Mouse (Mus musculus) gastrocnemius, postnatal 25 days (tissue): ENCODE measurements around the gene Ap5s1. TPM values are rescaled to one million over a fixed set of nuclear protein-coding genes. Genes with fewer than 3 reads are reported as not detected.
"Not testable (repeated sequence)": the region's sequence is repeated elsewhere in the genome, so short reads cannot be mapped to it uniquely, and the experiment has no call there.

Experiments
- DNase-seq: peaks from one replicate; pipeline ENCODE4 v3.0.0; 2022
- total RNA-seq, 2 experiments: library from RNA; stranded (reverse); gene quantifications; 1 replicate in 1 of 2; 2 replicates in 1 of 2; pipeline ENCODE4 v1.2.3; 2021

The Ap5s1 gene
- total RNA-seq, 2 experiments from 2014 or later: 18.2 to 20.1 TPM

- no peak for DNase-seq
Observed at GRCm38 (mm10) chr2:131220030-131220429, 13.2 kb downstream of the Ap5s1 start.

GRCm38 (mm10) chr2:131221853-131222515 is 15.1 kb downstream of the Ap5s1 start:
- DNase-seq: no peak

DNA sequence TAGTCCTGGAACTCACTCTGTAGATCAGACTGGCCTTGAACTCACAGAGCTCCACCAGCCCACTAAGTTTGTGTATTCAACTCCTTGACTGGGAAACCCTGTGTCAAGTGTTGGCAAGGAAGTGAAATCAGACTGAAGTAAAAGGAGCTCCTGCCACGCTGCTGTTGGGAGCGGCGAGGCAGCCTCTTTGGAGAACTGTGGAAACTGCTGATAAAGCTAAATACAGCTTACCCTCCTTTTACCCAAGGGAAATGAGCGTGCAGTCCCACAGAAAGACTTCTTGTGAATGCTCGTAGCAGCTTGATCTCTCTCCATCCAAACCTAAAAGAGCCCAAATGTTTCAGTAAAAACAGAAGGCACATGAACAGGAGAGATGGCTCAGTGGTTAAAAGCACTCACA is 15.7 kb downstream of the Ap5s1 start:
- DNase-seq: no peak

GRCm38 (mm10) chr2:131223569-131223968 is 16.7 kb downstream of the Ap5s1 start:
- DNase-seq: no peak

DNA sequence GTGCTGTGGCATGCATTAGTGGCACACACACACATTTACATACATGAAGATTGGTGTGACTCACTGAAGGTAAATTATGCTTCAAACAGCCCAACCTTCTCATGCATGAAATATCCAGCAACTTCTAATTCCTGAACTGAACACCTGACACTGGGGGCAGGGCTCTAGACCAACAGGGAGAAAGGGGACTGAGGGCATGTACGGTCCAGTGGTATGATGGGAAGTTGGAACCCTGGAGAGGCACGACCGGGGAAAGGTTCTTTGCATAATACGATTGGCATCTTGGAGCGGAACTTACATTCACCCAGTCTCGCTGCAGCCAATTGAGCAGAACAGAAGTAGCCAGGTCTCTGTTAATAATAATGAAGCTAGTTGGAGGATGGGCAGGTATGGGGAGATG is 18.3 kb downstream of the Ap5s1 start:
- no peak for DNase-seq

- DNase-seq: not testable (repeated sequence)
Observed at GRCm38 (mm10) chr2:131226669-131227068, 19.8 kb downstream of the Ap5s1 start.

GRCm38 (mm10) chr2:131227243-131227642 is 20.4 kb downstream of the Ap5s1 start:
- no peak for DNase-seq

- no peak for DNase-seq
Observed at GRCm38 (mm10) chr2:131232558-131232957, 25.7 kb downstream of the Ap5s1 start.

DNA sequence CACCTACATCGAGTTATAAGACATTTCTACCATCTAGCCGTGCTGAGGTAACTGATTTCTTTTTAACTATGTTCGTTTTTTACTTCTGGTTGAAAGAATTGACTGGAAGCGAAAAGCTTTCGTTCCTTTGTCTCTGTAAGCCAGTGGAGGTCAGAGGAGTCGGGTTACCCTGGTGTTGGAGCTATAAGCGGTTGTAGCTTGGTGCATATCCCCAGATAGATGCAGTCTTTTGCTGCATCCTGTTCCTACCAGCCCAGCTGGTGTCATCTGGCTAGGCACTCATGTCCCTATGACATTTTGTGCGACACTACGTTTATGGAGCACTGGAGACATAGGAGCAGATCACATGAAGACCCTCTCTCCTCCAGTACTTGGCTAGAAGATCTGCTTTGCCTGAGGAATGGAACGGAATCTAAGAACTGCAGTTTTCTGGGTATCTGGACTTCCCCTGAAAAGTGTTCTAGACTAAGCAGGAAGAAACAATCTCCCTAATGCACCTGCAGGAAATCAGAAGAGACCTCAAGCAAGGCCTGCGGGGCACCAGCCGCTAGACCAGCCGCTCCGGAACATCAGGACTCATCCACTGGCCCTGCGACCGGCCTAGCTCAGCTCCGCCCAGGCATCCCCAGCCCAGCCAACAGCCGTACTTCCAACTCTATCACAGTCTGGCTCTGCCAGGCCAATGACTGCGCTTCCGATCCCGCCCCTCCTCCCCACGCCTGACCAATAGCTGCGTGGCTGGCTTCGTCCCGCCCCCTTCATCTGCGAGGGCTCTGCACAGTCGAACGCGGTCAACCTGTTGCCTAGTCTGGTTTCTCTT is 26.6 kb downstream of the Ap5s1 start, which contains the start of gene Mavs:
Mavs (plus strand) TSS at position 757 of the 820 bp plus-strand sequence.
- peak; percentile 98 for DNase-seq

- no peak for DNase-seq
Observed at GRCm38 (mm10) chr2:131234127-131234650, 27.3 kb downstream of the Ap5s1 start.

- DNase-seq: no peak
Observed at GRCm38 (mm10) chr2:131234970-131235635, 28.2 kb downstream of the Ap5s1 start.

DNA sequence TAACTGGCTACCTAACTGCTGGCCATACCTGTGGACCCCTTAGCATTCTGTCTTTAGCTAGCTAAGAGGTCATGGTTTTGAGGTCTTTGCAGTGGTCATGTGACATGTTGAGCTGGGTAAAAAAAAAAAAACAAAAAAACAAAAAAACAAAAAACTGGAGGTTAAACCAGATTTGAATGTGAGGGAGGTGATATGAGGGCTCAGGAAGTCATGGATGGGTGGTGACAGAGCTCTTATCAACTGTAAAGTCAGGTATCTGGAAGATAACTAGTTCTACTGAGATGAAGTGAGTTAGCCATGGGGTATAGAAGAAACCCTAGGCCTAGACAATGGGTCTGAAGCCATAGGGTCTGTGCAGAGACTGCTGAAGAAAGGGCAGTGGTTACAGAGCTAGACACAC is 35.3 kb downstream of the Ap5s1 start:
- no peak for DNase-seq

- no peak for DNase-seq
Observed at GRCm38 (mm10) chr2:131242929-131243328, 36.1 kb downstream of the Ap5s1 start.

- peak; percentile 48 for DNase-seq
Observed at GRCm38 (mm10) chr2:131253681-131254328, 46.9 kb downstream of the Ap5s1 start.

DNA sequence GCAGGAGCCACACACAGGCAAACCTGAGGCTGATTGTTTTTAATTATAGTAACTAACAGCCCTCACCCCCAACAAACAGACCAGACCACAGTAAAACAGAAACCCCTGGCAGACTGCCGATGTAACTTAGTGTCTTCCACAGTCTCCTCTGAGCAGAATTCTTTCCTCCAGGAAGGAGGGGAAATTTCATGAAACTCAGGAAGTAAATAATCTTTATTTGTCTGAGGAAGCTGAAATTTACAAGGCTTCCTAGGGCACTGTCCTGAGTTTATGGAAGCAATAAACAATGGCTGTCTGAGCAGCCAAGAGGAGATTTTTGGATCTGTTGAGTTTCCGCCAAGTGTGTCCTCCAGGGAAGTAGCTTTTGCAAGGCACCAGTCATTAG is 47.4 kb downstream of the Ap5s1 start:
- DNase-seq: no peak

GRCm38 (mm10) chr2:131255738-131256137 is 48.9 kb downstream of the Ap5s1 start:
- DNase-seq: no peak

GRCm38 (mm10) chr2:131258693-131259092 is 51.8 kb downstream of the Ap5s1 start:
- no peak for DNase-seq

DNA sequence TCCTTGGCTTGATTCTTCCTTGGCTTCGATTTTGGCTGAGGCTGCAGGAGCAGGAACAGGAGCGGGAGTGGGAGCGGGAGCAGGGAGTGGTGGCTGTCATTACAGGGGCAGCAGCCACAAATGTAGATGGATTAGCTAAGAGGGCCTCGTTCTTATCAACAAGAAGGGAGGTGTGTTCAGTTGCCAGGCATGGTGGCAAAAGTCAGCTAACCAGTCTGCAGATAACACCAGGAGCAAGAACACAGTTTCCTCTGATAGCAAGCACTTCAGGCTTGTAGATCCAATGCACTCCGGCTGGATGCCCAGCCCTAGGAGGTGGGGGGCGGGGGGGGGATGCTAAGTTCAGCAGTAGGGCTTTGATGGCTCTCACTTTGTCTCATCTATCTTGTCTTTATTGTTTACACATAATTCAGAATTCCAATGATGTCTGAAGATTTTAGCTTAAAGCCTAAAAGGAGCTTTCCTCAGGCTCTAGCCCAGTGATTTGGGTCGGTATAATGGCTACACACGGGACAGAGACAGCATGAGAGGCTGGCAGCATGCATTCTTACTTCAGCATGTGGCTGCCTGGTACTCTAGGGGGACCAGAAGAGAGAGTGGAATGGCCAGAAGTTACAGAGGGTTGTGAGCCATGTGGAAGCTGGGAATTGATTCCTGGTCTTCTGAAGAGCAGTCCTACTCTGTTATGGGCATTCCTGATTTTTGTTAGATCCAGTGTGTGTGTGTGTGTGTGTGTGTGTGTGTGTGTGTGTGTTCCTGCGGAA is 53.8 kb downstream of the Ap5s1 start:
- no peak for DNase-seq

DNA sequence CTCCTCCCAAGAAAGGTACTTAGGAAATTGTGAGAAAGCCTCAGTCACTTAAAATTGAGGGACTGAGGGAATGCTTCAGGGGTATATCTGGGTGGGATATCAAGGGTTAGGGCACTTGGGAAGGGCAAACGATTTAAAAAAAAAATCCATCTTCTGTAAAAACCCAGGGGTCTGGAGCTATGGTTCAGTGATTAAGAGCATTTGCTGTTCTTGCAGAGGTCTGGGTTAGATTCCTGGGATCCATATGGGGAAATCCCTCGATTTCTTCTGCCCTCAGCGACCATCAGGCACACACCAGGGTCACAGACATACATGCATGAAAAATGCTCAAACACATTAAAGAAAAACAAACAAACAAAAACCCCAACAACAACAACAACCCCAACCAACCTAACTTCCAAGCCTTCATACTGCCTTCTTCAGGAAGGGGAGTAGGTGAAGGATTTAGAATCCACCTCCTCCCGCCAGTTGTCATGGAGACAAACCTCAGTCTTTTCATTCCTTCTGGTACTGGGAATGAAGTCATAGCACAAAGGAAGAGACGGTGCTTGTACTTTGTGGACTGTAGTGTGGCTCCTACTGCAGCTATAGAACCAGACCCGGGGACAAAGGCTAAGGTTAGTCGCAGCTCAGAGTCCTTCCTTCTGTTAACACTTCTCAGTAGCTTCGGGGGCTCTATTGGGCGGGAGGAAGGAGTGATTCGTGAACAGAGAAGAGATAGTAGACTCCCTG is 54.8 kb downstream of the Ap5s1 start:
- no peak for DNase-seq

GRCm38 (mm10) chr2:131262213-131262672 is 55.4 kb downstream of the Ap5s1 start, which contains the start of gene Pank2:
Gene Pank2, plus strand, starts transcription at chr2:131262495.
- DNase-seq: peak; percentile 98
